Mouse (Mus musculus) kidney, postnatal 0 days (tissue): Measurements from ENCODE around the gene Gm44502. TPM values are rescaled to one million over a fixed set of nuclear protein-coding genes. Genes with fewer than 3 reads are reported as not detected.

Source experiments
- ATAC-seq: fragments of 200-750 bp; cut with Nextera tagmentation; replicated peaks from 2 replicates; pipeline ENCODE4 v1.8.0; 2017; ENCODE audit warnings: low read depth, moderate number of reproducible peaks, moderate TSS enrichment, moderate library complexity; ENCODE audit not compliant: low FRiP score
- DNase-seq: peaks from one replicate; pipeline ENCODE4 v3.0.0-alpha.2; 2016; ENCODE audit warnings: low spot score
- H3K27ac ChIP-seq: fragments of 300-500 bp; sonication (generic); 2 replicates; pipeline ENCODE4 v1.5.1; 2014; ENCODE audit warnings: mild to moderate bottlenecking
- H3K27me3 ChIP-seq: fragments of 300-500 bp; sonication (generic); 2 replicates; pipeline ENCODE4 v1.6.1; 2014; ENCODE audit warnings: low read length, mixed read lengths; ENCODE audit not compliant: insufficient read depth
- H3K36me3 ChIP-seq: fragments of 300-500 bp; sonication (generic); 2 replicates; pipeline ENCODE4 v1.6.1; 2014; ENCODE audit warnings: low read length, mixed read lengths; ENCODE audit not compliant: insufficient read depth
- H3K4me1 ChIP-seq: fragments of 300-500 bp; sonication (generic); replicated peaks from 2 replicates; pipeline ENCODE4 v1.6.1; 2014; ENCODE audit warnings: antibody characterized with exemption, low read length, mixed read lengths; ENCODE audit not compliant: insufficient read depth
- H3K4me2 ChIP-seq: fragments of 300-500 bp; sonication (generic); 2 replicates; pipeline ENCODE4 v1.6.1; 2014; ENCODE audit warnings: mild to moderate bottlenecking, low read length, moderate library complexity, mixed read lengths
- H3K4me3 ChIP-seq: fragments of 300-500 bp; sonication (generic); replicated peaks from 2 replicates; pipeline ENCODE4 v1.5.1; 2014; ENCODE audit warnings: low read depth, low read length
- H3K9ac ChIP-seq: fragments of 300-500 bp; sonication (generic); 2 replicates; pipeline ENCODE4 v1.6.1; 2014; ENCODE audit warnings: low read depth, low read length
- H3K9me3 ChIP-seq: fragments of 300-500 bp; sonication (generic); replicated peaks from 2 replicates; pipeline ENCODE4 v1.6.1; 2016; ENCODE audit warnings: low read length, inconsistent platforms, mixed read lengths
- CTCF ChIP-seq: IDR thresholded peaks from 2 replicates; pipeline ENCODE4 v1.5.1; 2016; ENCODE audit warnings: antibody characterized with exemption, low read depth, mild to moderate bottlenecking, moderate library complexity
- WGBS: fragments of 180-500 bp; shearing (Covaris S2); extraction: QIAGEN DNeasy Blood & Tissue Kit; methylation state at CpG from one replicate; pipeline ENCODE4 v1.1.7; 2014; 5-methylcytosine and 5-hydroxymethylcytosine counted together
- polyA plus RNA-seq: library from polyadenylated mRNA; unstranded; fragments of >200 nt; fragmentation: Nextera tagmentation; extraction: Ambion mirVana; gene quantifications from 2 replicates; pipeline ENCODE4 v1.2.1, GENCODE M21; 2015

Gene Gm44502
- polyA plus RNA-seq: not detected in 2 replicates

DNA sequence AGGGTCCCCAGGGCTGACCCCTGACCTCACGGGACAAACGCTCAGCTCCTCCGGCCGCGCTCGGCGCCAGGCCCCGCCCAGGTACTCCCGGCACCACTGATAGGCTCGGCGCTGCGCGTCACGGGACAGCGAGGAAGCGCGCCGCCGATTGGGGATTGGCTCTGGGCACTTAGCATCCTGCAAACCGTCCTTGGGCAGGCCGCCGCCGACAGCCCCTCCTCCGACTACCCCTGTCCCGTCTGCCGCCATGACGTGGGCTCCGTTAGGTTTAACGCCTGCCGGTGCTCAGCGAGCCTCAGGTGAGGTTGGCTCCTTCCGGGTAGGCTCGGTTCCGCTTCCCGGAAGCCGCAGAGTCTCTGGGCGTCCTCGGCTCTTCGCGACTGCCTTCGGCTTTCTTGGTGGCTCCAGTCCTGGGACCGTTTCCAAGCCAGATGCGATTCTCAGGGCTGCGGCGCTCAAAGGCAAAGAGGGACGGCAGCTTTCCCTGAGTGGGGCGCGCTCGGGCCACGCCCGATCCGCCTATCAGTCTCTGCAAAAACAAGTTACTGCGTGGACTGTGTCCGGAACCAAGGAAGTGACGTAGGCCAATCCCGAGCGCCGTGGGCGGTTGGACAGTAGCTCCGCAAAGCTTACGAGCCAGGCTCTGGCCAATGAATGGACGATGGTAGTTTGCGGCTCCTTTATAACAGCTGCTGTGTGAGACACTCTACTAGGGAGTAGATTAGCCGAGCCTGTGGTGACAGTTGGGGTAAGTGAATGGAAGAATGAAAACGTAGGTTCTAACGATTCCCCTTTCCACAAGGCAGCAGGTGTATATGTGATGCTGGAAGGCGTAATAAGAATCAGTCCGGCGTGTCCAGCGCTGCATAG is at the start of gene Gm44502, which contains the start of the genes C730034F03Rik and Chkb:
Gm44502 (minus strand) TSS at position 345 of the 870 bp plus-strand sequence.
C730034F03Rik (plus strand) TSS at position 238 of the 870 bp plus-strand sequence.
Chkb (minus strand) TSS at position 557 of the 870 bp plus-strand sequence.
- peak within 1 kb of the TSS; percentile 73 for H3K4me2 ChIP-seq
- ATAC-seq (peak; percentile 91), DNase-seq (peak; percentile 96)
- H3K9me3 ChIP-seq: no peaks in the 10 kb centered on the region
- WGBS: under 1% methylated on average over 70 of the region's 70 CpGs
- no peak for TF ChIP-seq CTCF
- H3K27me3 ChIP-seq: no peaks in the 10 kb centered on the region
- H3K27ac ChIP-seq: peak within 1 kb of the TSS; percentile 96
- peaks cover 18% of the 10 kb centered on the region; the same call in 1 of the 2 replicates for H3K4me1 ChIP-seq
- peaks cover 9% of the 10 kb centered on the region; the same call in 1 of the 2 replicates for H3K36me3 ChIP-seq
- H3K4me3 ChIP-seq: peak within 1 kb of the TSS; percentile 68
- peak within 1 kb of the TSS; percentile 75 for H3K9ac ChIP-seq

DNA sequence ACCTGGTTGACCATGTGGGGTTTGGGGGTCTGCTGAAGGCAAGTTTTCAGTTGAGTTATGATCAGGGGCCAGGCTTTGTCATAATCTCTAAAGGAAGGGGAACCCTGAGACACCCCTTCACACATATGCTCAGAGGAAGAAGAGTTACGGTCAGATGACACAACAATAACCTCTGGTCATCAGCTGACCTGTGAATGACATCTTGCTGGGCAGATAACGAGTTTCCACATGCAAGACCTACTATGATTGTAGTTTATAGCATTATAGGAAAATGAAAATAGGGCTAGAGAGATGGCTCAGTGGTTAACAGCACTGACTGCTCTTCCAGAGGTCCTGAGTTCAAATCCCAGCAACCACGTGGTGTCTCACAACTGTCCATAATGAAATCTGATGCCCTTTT is 49.1 kb upstream of the Gm44502 start:
- no peak for ATAC-seq
- Histone ChIP-seq H3K9ac (no peak overlapping the region), H3K4me3 (no peak overlapping the region), H3K4me2 (no peak overlapping the region), H3K4me1 (no peaks in the 10 kb centered on the region), H3K36me3 (no peaks in the 10 kb centered on the region), H3K9me3 (no peaks in the 10 kb centered on the region), H3K27me3 (no peaks in the 10 kb centered on the region), H3K27ac (no peak overlapping the region)
- DNase-seq: no peak
- 81% methylated on average over 3 of the region's 3 CpGs for WGBS
- no peak for TF ChIP-seq CTCF

GRCm38 (mm10) chr15:89477806-89478205 is 48.3 kb upstream of the Gm44502 start:
- no peak overlapping the region for H3K9ac ChIP-seq
- no peaks in the 10 kb centered on the region for H3K4me1 ChIP-seq
- WGBS: 52% methylated on average over 8 of the region's 8 CpGs
- H3K36me3 ChIP-seq: no peaks in the 10 kb centered on the region
- peak overlapping the region; percentile 75; the same call in 1 of the 2 replicates for H3K27ac ChIP-seq
- no peak for TF ChIP-seq CTCF
- ATAC-seq (no peak), DNase-seq (no peak)
- 0 out of 2 replicates have a peak overlapping the region, but pooled peaks have one; percentile 7 for H3K4me2 ChIP-seq
- H3K9me3 ChIP-seq: no peaks in the 10 kb centered on the region
- H3K27me3 ChIP-seq: no peaks in the 10 kb centered on the region
- no peak overlapping the region for H3K4me3 ChIP-seq

- Histone ChIP-seq H3K9me3 (no peaks in the 10 kb centered on the region), H3K4me2 (peak within 1 kb of the TSS; percentile 73), H3K4me3 (peak within 1 kb of the TSS; percentile 49), H3K9ac (peak within 1 kb of the TSS; percentile 64), H3K36me3 (no peaks in the 10 kb centered on the region), H3K4me1 (no peaks in the 10 kb centered on the region), H3K27ac (peak within 1 kb of the TSS; percentile 75), H3K27me3 (no peaks in the 10 kb centered on the region)
- DNase-seq: peak; percentile 29
- WGBS: 25% methylated on average over 9 of the region's 9 CpGs
- ATAC-seq: no peak
- no peak for TF ChIP-seq CTCF
Measured at GRCm38 (mm10) chr15:89477091-89477491, 47.6 kb upstream of the Gm44502 start, which contains the start of gene Arsa. Gene Arsa (minus strand): TSS chr15:89477425.

DNA sequence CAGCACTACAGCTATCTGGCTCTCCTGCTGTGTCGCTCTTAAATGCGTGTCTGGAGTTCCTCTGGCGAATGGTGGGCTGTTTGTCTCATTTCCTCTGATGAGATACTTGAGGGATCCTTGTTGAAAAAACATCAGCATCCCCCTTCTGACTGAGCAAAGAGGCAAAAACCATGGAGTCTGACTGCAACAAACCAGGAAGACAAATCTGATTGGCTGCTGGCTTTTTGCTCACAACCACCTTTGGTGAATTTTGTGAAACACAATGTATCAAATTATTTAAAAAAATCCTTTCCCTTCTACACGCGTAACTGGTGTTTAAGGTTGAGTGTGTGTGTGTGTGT is 46.9 kb upstream of the Gm44502 start:
- WGBS: 4% methylated on average over 5 of the region's 5 CpGs
- peak overlapping the region; percentile 73 for H3K4me2 ChIP-seq
- peak overlapping the region; percentile 49 for H3K4me3 ChIP-seq
- H3K4me1 ChIP-seq: no peaks in the 10 kb centered on the region
- no peak for TF ChIP-seq CTCF
- H3K9me3 ChIP-seq: no peaks in the 10 kb centered on the region
- ATAC-seq (no peak), DNase-seq (no peak)
- no peaks in the 10 kb centered on the region for H3K36me3 ChIP-seq
- peak overlapping the region; percentile 75 for H3K27ac ChIP-seq
- H3K9ac ChIP-seq: peak overlapping the region; percentile 64
- H3K27me3 ChIP-seq: no peaks in the 10 kb centered on the region

DNA sequence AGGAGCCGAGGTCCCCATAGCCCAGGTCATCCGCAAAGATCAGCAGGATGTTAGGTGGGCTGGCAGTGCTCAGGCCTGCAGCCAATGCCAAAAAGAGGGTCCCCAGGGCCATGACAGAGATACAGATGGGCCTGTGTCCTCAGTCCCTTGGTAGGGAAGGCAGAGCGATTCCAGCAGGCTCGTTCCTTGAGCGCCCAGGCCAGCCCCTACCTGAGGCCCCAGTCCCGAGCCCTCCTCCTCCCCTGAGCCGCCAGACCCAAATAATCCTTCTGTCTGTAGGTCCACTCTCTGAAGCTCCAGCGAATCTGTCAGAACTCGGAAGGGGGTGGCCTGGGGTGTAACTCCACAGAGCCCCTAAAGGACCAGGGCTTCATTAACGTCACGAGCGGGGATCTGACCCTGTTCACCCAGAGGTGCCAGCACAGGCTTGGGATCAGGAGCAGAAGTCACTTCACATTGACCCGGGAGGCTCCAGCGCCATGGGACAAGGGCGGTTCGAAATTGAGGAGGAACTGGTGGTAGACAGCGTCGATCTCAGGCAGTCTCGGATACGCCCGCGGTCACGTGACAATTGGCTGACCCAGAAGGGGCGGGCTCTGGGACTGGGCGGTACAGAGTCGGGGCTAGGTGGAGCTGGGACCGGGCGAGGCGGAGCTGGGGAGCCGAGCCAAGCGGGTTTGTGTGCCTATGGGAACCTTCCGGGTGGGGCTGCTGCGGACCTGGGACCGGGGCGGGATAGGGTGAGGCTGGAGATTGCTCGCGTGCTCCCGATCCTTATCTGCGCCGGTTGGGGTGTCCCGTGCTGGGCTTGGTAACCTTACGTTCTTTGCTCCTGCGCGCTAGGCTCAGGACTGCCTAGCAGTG is 46.3 kb upstream of the Gm44502 start:
- H3K27me3 ChIP-seq: no peaks in the 10 kb centered on the region
- DNase-seq (peak; percentile 94), ATAC-seq (peak; percentile 96)
- peak overlapping the region; percentile 64 for H3K9ac ChIP-seq
- 9% methylated on average over 44 of the region's 44 CpGs for WGBS
- H3K4me3 ChIP-seq: peak overlapping the region; percentile 49
- peak overlapping the region; percentile 73 for H3K4me2 ChIP-seq
- no peak for TF ChIP-seq CTCF
- H3K9me3 ChIP-seq: no peaks in the 10 kb centered on the region
- peak overlapping the region; percentile 75 for H3K27ac ChIP-seq
- H3K4me1 ChIP-seq: no peaks in the 10 kb centered on the region
- H3K36me3 ChIP-seq: no peaks in the 10 kb centered on the region
